In genomic region chrX:134276275-134277160, GRCm38 (mm10) we compare ENCODE assay signal across 8 mouse cellular contexts. TPM values are rescaled to one million over a fixed set of nuclear protein-coding genes. Genes with fewer than 3 reads are reported as not detected.
DNase-seq lines count a peak whose midpoint lies in the region; ATAC-seq and TF ChIP-seq lines count a peak whose summit lies in the region.

TSS of gene Trmt2b (minus strand) at chrX:134276984.

- DNase-seq in 3134 (ENCODE audit: extremely low read depth, insufficient read length, low spot score), result peak; percentile 84
- peak; percentile 86 for DNase-seq in adrenal gland, adult 2 months
- DNase-seq in embryo, embryonic 9.5 days (ENCODE audit: extremely low spot score), result peak; percentile 62
- DNase-seq in limb, embryonic 14.5 days (ENCODE audit: low spot score), result peak; percentile 22
- DNase-seq in midbrain, embryonic 14.5 days, result peak; percentile 57
- peak; percentile 19 to 62 for DNase-seq in spleen, adult 2 months (ENCODE audit: low read depth in 1 of 2, low spot score in 2 of 2)

- peak; percentile 100 for ATAC-seq in granulocyte monocyte progenitor cell, adult 5-6 weeks (replicated peaks; ENCODE audit: poor library complexity, severe bottlenecking)
- ATAC-seq in intestine, embryonic 16.5 days, result peak; percentile 97
- ATAC-seq in limb, embryonic 14.5 days (ENCODE audit: low FRiP score, low read depth), result peak; percentile 86
- ATAC-seq in midbrain, embryonic 14.5 days (ENCODE audit: low FRiP score, low TSS enrichment), result peak; percentile 67; the same call in 1 of the 2 replicates

- H3K9ac ChIP-seq in intestine, embryonic 16.5 days (ENCODE audit: low read depth, low read length), result peak within 1 kb of the TSS; percentile 56
- H3K9ac ChIP-seq in limb, embryonic 14.5 days (ENCODE audit: low read depth, low read length, severe bottlenecking), result peak within 1 kb of the TSS; percentile 45
- no peak within 1 kb of the TSS; the same call in 1 of the 2 replicates for H3K9ac ChIP-seq in midbrain, embryonic 14.5 days (replicated peaks; ENCODE audit: low read length)

- no peak for TF ChIP-seq CTCF in spleen, adult 2 months (IDR thresholded peaks at IDR 0.05; ENCODE audit: extremely low read depth, insufficient read depth, insufficient read length, insufficient replicate concordance)

- 16% methylated on average over 22 of the region's 26 CpGs for WGBS in intestine, embryonic 16.5 days
- 17% methylated on average over 23 of the region's 26 CpGs for WGBS in limb, embryonic 14.5 days
- WGBS in midbrain, embryonic 14.5 days, result 19% methylated on average over 24 of the region's 26 CpGs
- 19% methylated on average over 26 of the region's 26 CpGs for WGBS in spleen, adult 2 months

- no peaks in the 10 kb centered on the region for H3K9me3 ChIP-seq in intestine, embryonic 16.5 days (ENCODE audit: control insufficient read depth, low read length)
- no peaks in the 10 kb centered on the region for H3K9me3 ChIP-seq in limb, embryonic 14.5 days (ENCODE audit: control insufficient read depth, low read length)
- H3K9me3 ChIP-seq in midbrain, embryonic 14.5 days (ENCODE audit: control insufficient read depth, low read length), result no peaks in the 10 kb centered on the region

- H3K4me2 ChIP-seq in intestine, embryonic 16.5 days (ENCODE audit: low read depth, low read length), result peak within 1 kb of the TSS; percentile 47
- peak within 1 kb of the TSS; percentile 36 for H3K4me2 ChIP-seq in limb, embryonic 14.5 days (replicated peaks; ENCODE audit: low read depth, low read length, severe bottlenecking)
- peak within 1 kb of the TSS; percentile 54 for H3K4me2 ChIP-seq in midbrain, embryonic 14.5 days (ENCODE audit: low read length)

- peak within 1 kb of the TSS; percentile 89 for H3K27ac ChIP-seq in intestine, embryonic 16.5 days (ENCODE audit: low read length)
- peak within 1 kb of the TSS; percentile 33; the same call in 1 of the 2 replicates for H3K27ac ChIP-seq in limb, embryonic 14.5 days (replicated peaks; ENCODE audit: low read depth, low read length)
- no peak within 1 kb of the TSS for H3K27ac ChIP-seq in midbrain, embryonic 14.5 days (replicated peaks; ENCODE audit: low read depth, low read length)
- H3K27ac ChIP-seq in spleen, adult 2 months (ENCODE audit: insufficient read depth, low read length), result peak within 1 kb of the TSS; percentile 66

- TF ChIP-seq POLR2A in limb, embryonic 14.5 days (IDR thresholded peaks at IDR 0.05; ENCODE audit: borderline replicate concordance, extremely low read depth, insufficient read depth, insufficient read length), result no peak
- no peak for TF ChIP-seq POLR2A in spleen, adult 2 months (IDR thresholded peaks at IDR 0.05; ENCODE audit: low read depth, low read length)

- no peaks in the 10 kb centered on the region for H3K36me3 ChIP-seq in intestine, embryonic 16.5 days (ENCODE audit: control insufficient read depth, insufficient read depth, low read length)
- H3K36me3 ChIP-seq in limb, embryonic 14.5 days (ENCODE audit: control insufficient read depth, insufficient read depth, low read length), result no peaks in the 10 kb centered on the region
- no peaks in the 10 kb centered on the region for H3K36me3 ChIP-seq in midbrain, embryonic 14.5 days (ENCODE audit: control insufficient read depth, insufficient read depth, low read length)
- no peaks in the 10 kb centered on the region for H3K36me3 ChIP-seq in spleen, adult 2 months (ENCODE audit: control insufficient read depth, insufficient read depth, low read length)

- H3K4me3 ChIP-seq in intestine, embryonic 16.5 days (ENCODE audit: low read length), result peak within 1 kb of the TSS; percentile 45
- peak within 1 kb of the TSS; percentile 35 for H3K4me3 ChIP-seq in limb, embryonic 14.5 days (replicated peaks; ENCODE audit: low read length)
- H3K4me3 ChIP-seq in midbrain, embryonic 14.5 days (replicated peaks; ENCODE audit: low read depth, low read length), result peak within 1 kb of the TSS; percentile 38
- H3K4me3 ChIP-seq in spleen, adult 2 months (ENCODE audit: extremely low read depth, insufficient read depth, insufficient read length), result peak within 1 kb of the TSS; percentile 69

- H3K27me3 ChIP-seq in intestine, embryonic 16.5 days (replicated peaks; ENCODE audit: control insufficient read depth, insufficient read depth, low read length), result no peaks in the 10 kb centered on the region
- H3K27me3 ChIP-seq in limb, embryonic 14.5 days (ENCODE audit: control insufficient read depth, insufficient read depth, low read length), result no peaks in the 10 kb centered on the region
- H3K27me3 ChIP-seq in midbrain, embryonic 14.5 days (ENCODE audit: control insufficient read depth, insufficient read depth, low read length), result no peaks in the 10 kb centered on the region
- no peaks in the 10 kb centered on the region for H3K27me3 ChIP-seq in spleen, adult 2 months (ENCODE audit: control insufficient read depth, insufficient read depth, low read length)

- no peaks in the 10 kb centered on the region for H3K4me1 ChIP-seq in intestine, embryonic 16.5 days (ENCODE audit: control insufficient read depth, insufficient read depth, low read length)
- no peaks in the 10 kb centered on the region for H3K4me1 ChIP-seq in limb, embryonic 14.5 days (ENCODE audit: control insufficient read depth, insufficient read depth, low read length)
- no peaks in the 10 kb centered on the region for H3K4me1 ChIP-seq in midbrain, embryonic 14.5 days (ENCODE audit: control insufficient read depth, insufficient read depth, low read length)
- peaks cover 4% of the 10 kb centered on the region; the same call in 1 of the 2 replicates for H3K4me1 ChIP-seq in spleen, adult 2 months (ENCODE audit: control insufficient read depth, insufficient read depth, insufficient read length)

RNA-seq across cellular contexts. Expression of gene Trmt2b, which starts in this region (rescaled TPM):
- total RNA-seq in adrenal gland, adult 2 months (2021), result 10 to 100 TPM; 35.7 to 48.7 TPM
- 5.2 and 6.3 TPM in 2 replicates for polyA plus RNA-seq in adrenal gland, adult 2 months (2012; rRNA removed)
- total RNA-seq in granulocyte monocyte progenitor cell, adult 5-6 weeks (2014; fragmentation: Nextera tagmentation), result 23.1 and 30.0 TPM in 2 replicates
- 34.4 and 34.9 TPM in 2 replicates for total RNA-seq in granulocyte monocyte progenitor cell, adult 5-6 weeks (2017)
- 25.1 and 27.0 TPM in 2 replicates for polyA plus RNA-seq in intestine, embryonic 16.5 days (2015; fragmentation: Nextera tagmentation; extraction: Ambion mirVana)
- 11.2 and 11.3 TPM in 2 replicates for polyA plus RNA-seq in limb, embryonic 14.5 days (2012; rRNA removed)
- polyA plus RNA-seq in limb, embryonic 14.5 days (2014; fragmentation: Nextera tagmentation; extraction: Ambion mirVana), result 16.3 and 18.2 TPM in 2 replicates
- polyA plus RNA-seq in midbrain, embryonic 14.5 days (2014; fragmentation: Nextera tagmentation; extraction: Ambion mirVana), result 3.2 and 5.9 TPM in 2 replicates
- 4.5 and 5.9 TPM in 2 replicates for polyA plus RNA-seq in spleen, adult 2 months (2012; rRNA removed)

Comparison
In these comparisons a context has a peak if more than half of its experiments do, and no peak if none do; other contexts are left out.
1. DNase-seq: peak in every context shown above with its lines; median percentile 86 in adrenal gland, adult 2 months; 84 in 3134; 62 in embryo, embryonic 9.5 days; 57 in midbrain, embryonic 14.5 days; 40 in spleen, adult 2 months; 22 in limb, embryonic 14.5 days.